Comparison of ENCODE assay signal across 22 mouse cellular contexts in the genomic region with DNA sequence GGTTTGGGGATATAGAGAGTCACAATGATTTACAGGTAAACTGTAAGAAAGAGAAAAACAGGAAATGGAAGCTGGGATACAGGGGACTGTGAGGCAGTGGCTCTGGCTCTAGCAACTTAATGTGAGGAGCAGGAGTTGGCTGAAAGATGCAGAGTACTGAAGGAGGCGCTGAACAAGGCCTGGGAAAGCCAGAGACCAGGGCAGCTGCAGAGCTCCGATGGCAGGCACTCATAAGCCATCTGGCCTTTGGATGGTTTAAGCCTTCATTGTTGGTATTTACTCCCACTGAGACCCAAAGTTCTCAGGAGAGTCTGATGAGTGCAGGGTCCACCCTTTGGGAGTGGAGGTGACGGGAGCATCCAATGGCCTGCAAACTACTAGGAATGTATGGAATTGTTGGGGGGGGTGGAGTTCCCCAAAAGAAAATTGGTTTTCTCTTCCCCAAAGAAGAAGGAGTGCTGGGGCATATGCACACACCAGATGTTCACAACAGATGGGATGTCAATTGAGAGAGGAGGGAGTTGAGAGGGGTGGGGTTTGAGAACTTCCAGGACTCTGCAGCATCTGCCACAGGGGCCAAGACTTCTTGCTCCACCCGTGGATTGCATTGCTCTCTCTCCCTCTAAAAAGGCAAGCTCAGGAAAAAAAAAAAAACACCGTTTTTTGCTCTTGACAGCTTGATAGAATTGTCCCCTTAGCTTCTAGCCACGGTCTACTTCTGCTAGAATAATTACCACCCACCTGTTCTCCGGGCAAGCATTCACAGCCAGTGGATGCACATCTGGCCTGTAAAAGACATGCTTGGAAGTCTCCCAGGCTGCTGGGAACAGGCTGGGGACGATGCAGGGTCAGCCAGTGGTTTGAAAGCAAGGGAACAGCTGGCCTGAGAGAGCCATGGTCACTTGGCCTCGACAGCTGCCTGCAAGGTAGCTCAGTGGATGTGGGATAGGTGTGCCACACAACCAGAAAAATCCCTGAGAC. TPM values are rescaled to one million over a fixed set of nuclear protein-coding genes. Genes with fewer than 3 reads are reported as not detected.
DNase-seq lines count a peak whose midpoint lies in the region; ATAC-seq lines count a peak whose summit lies in the region.
"Had no signal": no experiment of that assay in that cellular context is flagged by ENCODE, and none has a peak within 500 bp of the region (broad histone marks: within the 10 kb centered on the region; RNA-seq: fewer than 3 reads in every experiment).

No protein-coding gene starts in this region.

- H3K27ac ChIP-seq in intestine, embryonic 15.5 days, result no peak overlapping the region
- no peak overlapping the region for H3K27ac ChIP-seq in intestine, embryonic 16.5 days (ENCODE audit: low read length)
- H3K27ac ChIP-seq in embryonic facial prominence, embryonic 15.5 days (replicated peaks), result peak overlapping the region; percentile 1; the same call in 1 of the 2 replicates
- H3K27ac ChIP-seq in limb, embryonic 12.5 days, result 0 out of 2 replicates have a peak overlapping the region, but pooled peaks have one; percentile 20
- no peak overlapping the region for H3K27ac ChIP-seq in kidney, embryonic 15.5 days
- H3K27ac ChIP-seq: embryonic facial prominence, embryonic 12.5 days; forebrain, embryonic 10.5 days; hindbrain, embryonic 10.5 days; liver, embryonic 15.5 days; neural tube, embryonic 13.5 days had no signal

- H3K27me3 ChIP-seq in intestine, embryonic 15.5 days (replicated peaks), result no peaks in the 10 kb centered on the region
- no peaks in the 10 kb centered on the region for H3K27me3 ChIP-seq in intestine, embryonic 16.5 days (replicated peaks; ENCODE audit: control insufficient read depth, insufficient read depth, low read length)
- H3K27me3 ChIP-seq in embryonic facial prominence, embryonic 15.5 days, result no peaks in the 10 kb centered on the region
- H3K27me3 ChIP-seq in limb, embryonic 12.5 days, result 0 out of 2 replicates have a peak, but pooled peaks cover 15% of the 10 kb centered on the region
- H3K27me3 ChIP-seq in kidney, embryonic 15.5 days, result no peaks in the 10 kb centered on the region
- H3K27me3 ChIP-seq: neural tube, embryonic 13.5 days had no signal

- no peak overlapping the region for H3K4me3 ChIP-seq in intestine, embryonic 15.5 days (replicated peaks)
- H3K4me3 ChIP-seq in intestine, embryonic 16.5 days (ENCODE audit: low read length), result no peak overlapping the region
- no peak overlapping the region for H3K4me3 ChIP-seq in embryonic facial prominence, embryonic 15.5 days (replicated peaks)
- no peak overlapping the region for H3K4me3 ChIP-seq in limb, embryonic 12.5 days (replicated peaks)
- H3K4me3 ChIP-seq in kidney, embryonic 15.5 days (replicated peaks), result no peak overlapping the region
- H3K4me3 ChIP-seq: embryonic facial prominence, embryonic 12.5 days; forebrain, embryonic 10.5 days; hindbrain, embryonic 10.5 days; liver, embryonic 15.5 days; megakaryocyte, embryonic 14.5 days; neural tube, embryonic 13.5 days had no signal

- WGBS in intestine, embryonic 15.5 days, result 42% methylated on average over 9 of the region's 9 CpGs
- WGBS in intestine, embryonic 16.5 days, result 48% methylated on average over 9 of the region's 9 CpGs
- WGBS in embryonic facial prominence, embryonic 15.5 days, result 38% methylated on average over 9 of the region's 9 CpGs
- 25% methylated on average over 9 of the region's 9 CpGs for WGBS in limb, embryonic 12.5 days
- 40% methylated on average over 9 of the region's 9 CpGs for WGBS in kidney, embryonic 15.5 days

- 0 out of 2 replicates have a peak, but pooled peaks cover 7% of the 10 kb centered on the region for H3K4me1 ChIP-seq in intestine, embryonic 15.5 days (replicated peaks)
- peaks cover 6% of the 10 kb centered on the region; the same call in 1 of the 2 replicates for H3K4me1 ChIP-seq in intestine, embryonic 16.5 days (ENCODE audit: control insufficient read depth, insufficient read depth, low read length)
- H3K4me1 ChIP-seq in embryonic facial prominence, embryonic 15.5 days, result peaks cover 18% of the 10 kb centered on the region; the same call in 1 of the 2 replicates
- peaks cover 9% of the 10 kb centered on the region; the same call in 1 of the 2 replicates for H3K4me1 ChIP-seq in limb, embryonic 12.5 days (replicated peaks)
- H3K4me1 ChIP-seq in kidney, embryonic 15.5 days, result 0 out of 2 replicates have a peak, but pooled peaks cover 5% of the 10 kb centered on the region
- H3K4me1 ChIP-seq: embryonic facial prominence, embryonic 12.5 days; forebrain, embryonic 10.5 days; liver, embryonic 15.5 days; megakaryocyte, embryonic 14.5 days; neural tube, embryonic 13.5 days had no signal

- H3K36me3 ChIP-seq in intestine, embryonic 15.5 days, result no peaks in the 10 kb centered on the region
- H3K36me3 ChIP-seq in intestine, embryonic 16.5 days (ENCODE audit: control insufficient read depth, insufficient read depth, low read length), result no peaks in the 10 kb centered on the region
- no peaks in the 10 kb centered on the region for H3K36me3 ChIP-seq in embryonic facial prominence, embryonic 15.5 days
- no peaks in the 10 kb centered on the region for H3K36me3 ChIP-seq in limb, embryonic 12.5 days
- H3K36me3 ChIP-seq in kidney, embryonic 15.5 days, result no peaks in the 10 kb centered on the region
- H3K36me3 ChIP-seq: embryonic facial prominence, embryonic 12.5 days; forebrain, embryonic 10.5 days; hindbrain, embryonic 10.5 days; liver, embryonic 15.5 days; neural tube, embryonic 13.5 days had no signal

- no peaks in the 10 kb centered on the region for H3K9me3 ChIP-seq in intestine, embryonic 15.5 days
- no peaks in the 10 kb centered on the region for H3K9me3 ChIP-seq in intestine, embryonic 16.5 days (ENCODE audit: control insufficient read depth, low read length)
- no peaks in the 10 kb centered on the region for H3K9me3 ChIP-seq in embryonic facial prominence, embryonic 15.5 days (replicated peaks)
- H3K9me3 ChIP-seq in limb, embryonic 12.5 days, result no peaks in the 10 kb centered on the region
- no peaks in the 10 kb centered on the region for H3K9me3 ChIP-seq in kidney, embryonic 15.5 days (replicated peaks)
- H3K9me3 ChIP-seq: embryonic facial prominence, embryonic 12.5 days; forebrain, embryonic 10.5 days; hindbrain, embryonic 10.5 days; liver, embryonic 15.5 days; megakaryocyte, embryonic 14.5 days; neural tube, embryonic 13.5 days had no signal

- H3K4me2 ChIP-seq in intestine, embryonic 15.5 days (replicated peaks), result no peak overlapping the region
- H3K4me2 ChIP-seq in intestine, embryonic 16.5 days (ENCODE audit: low read depth, low read length), result no peak overlapping the region
- no peak overlapping the region for H3K4me2 ChIP-seq in embryonic facial prominence, embryonic 15.5 days (replicated peaks)
- no peak overlapping the region for H3K4me2 ChIP-seq in limb, embryonic 12.5 days
- no peak overlapping the region for H3K4me2 ChIP-seq in kidney, embryonic 15.5 days
- H3K4me2 ChIP-seq: embryonic facial prominence, embryonic 12.5 days; liver, embryonic 15.5 days; neural tube, embryonic 13.5 days had no signal

- DNase-seq in embryo, embryonic 10.5 days (ENCODE audit: low spot score), result peak; percentile 29
- DNase-seq in embryo, embryonic 10 days (ENCODE audit: low spot score), result no peak
- no peak for DNase-seq in lung, postnatal 25 days (ENCODE audit: low spot score)
- DNase-seq: adrenal gland, adult 8-10 months; cerebellum, adult 11 months; cerebellum, postnatal 14 days; kidney, adult 9 months; lung, postnatal 10 days; right cerebral cortex, postnatal 14 days; thymus, postnatal 4 days had no signal

- no peak overlapping the region for H3K9ac ChIP-seq in intestine, embryonic 15.5 days
- no peak overlapping the region for H3K9ac ChIP-seq in intestine, embryonic 16.5 days (ENCODE audit: low read depth, low read length)
- H3K9ac ChIP-seq in embryonic facial prominence, embryonic 15.5 days, result no peak overlapping the region
- H3K9ac ChIP-seq in limb, embryonic 12.5 days (replicated peaks), result no peak overlapping the region
- H3K9ac ChIP-seq in kidney, embryonic 15.5 days, result no peak overlapping the region
- H3K9ac ChIP-seq: embryonic facial prominence, embryonic 12.5 days; liver, embryonic 15.5 days; neural tube, embryonic 13.5 days had no signal

- peak; percentile 66; the same call in 1 of the 2 replicates for ATAC-seq in intestine, embryonic 15.5 days
- ATAC-seq in intestine, embryonic 16.5 days, result no peak
- ATAC-seq in embryonic facial prominence, embryonic 15.5 days (ENCODE audit: insufficient number of reproducible peaks, low FRiP score, low TSS enrichment, low read depth), result peak; percentile 55; the same call in 1 of the 2 replicates
- ATAC-seq in limb, embryonic 12.5 days (ENCODE audit: insufficient number of reproducible peaks, insufficient read depth, low FRiP score, low TSS enrichment, low read depth), result peak; percentile 82
- no peak for ATAC-seq in kidney, embryonic 15.5 days (replicated peaks; ENCODE audit: low FRiP score)
- ATAC-seq: CD4-positive, CD25-positive, alpha-beta regulatory T cell, adult 4 months had no signal

RNA-seq across cellular contexts. Expression of a gene that starts 17.6 kb away (rescaled TPM):
- polyA plus RNA-seq in intestine, embryonic 15.5 days (2015; fragmentation: Nextera tagmentation; extraction: Ambion mirVana), result 0.75 and 1.6 TPM in 2 replicates
- polyA plus RNA-seq in intestine, embryonic 16.5 days (2015; fragmentation: Nextera tagmentation; extraction: Ambion mirVana), result 0.83 and 1.9 TPM in 2 replicates
- 11.9 and 12.0 TPM in 2 replicates for polyA plus RNA-seq in embryonic facial prominence, embryonic 15.5 days (2015; fragmentation: Nextera tagmentation; extraction: Ambion mirVana)
- polyA plus RNA-seq in limb, embryonic 12.5 days (2016; fragmentation: Nextera tagmentation; extraction: Ambion mirVana), result 0.20 and 0.58 TPM in 2 replicates
- 0.50 and 0.62 TPM in 2 replicates for polyA plus RNA-seq in kidney, embryonic 15.5 days (2015; fragmentation: Nextera tagmentation; extraction: Ambion mirVana)
- polyA plus RNA-seq: CD4-positive, CD25-positive, alpha-beta regulatory T cell, adult 4 months had no signal

Comparison
In these comparisons a context has a peak if more than half of its experiments do, and no peak if none do; other contexts are left out.
1. ATAC-seq: peak in intestine, embryonic 15.5 days (single experiment), embryonic facial prominence, embryonic 15.5 days (single experiment) and limb, embryonic 12.5 days (single experiment); none in intestine, embryonic 16.5 days (single experiment) and kidney, embryonic 15.5 days (single experiment).
2. H3K27ac ChIP-seq: peak in embryonic facial prominence, embryonic 15.5 days (single experiment) and limb, embryonic 12.5 days (single experiment); none in intestine, embryonic 15.5 days (single experiment), intestine, embryonic 16.5 days (single experiment) and kidney, embryonic 15.5 days (single experiment).